25 mouse cellular contexts compared by ENCODE assay signal in the genomic region with DNA sequence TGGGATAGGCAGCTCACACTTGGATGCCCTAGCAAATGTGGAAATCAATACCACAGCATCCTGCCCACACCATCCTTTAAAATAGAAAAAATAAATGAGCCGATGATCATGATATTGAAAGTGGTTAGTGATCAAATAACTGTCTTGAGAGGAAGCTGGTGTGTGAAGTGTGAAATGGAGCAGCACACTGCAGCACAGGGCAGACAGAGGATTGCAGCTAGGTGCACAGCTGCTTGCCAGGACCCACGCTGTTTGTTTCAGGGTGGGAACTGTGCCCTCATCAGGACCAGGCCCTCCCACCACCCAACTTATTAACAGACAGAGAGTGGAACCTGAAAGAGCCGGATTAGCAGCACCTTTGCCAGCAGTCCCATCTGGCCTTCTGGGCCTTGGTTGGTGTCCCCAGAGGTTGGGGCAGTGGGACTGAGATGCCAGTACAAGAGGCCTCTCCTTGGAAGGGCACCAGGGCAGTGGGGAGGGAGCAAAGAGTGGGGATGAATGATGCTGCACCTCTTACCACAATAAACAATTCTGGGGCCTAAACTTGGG.
DNase-seq lines count a peak whose midpoint lies in the region; ATAC-seq lines count a peak whose summit lies in the region.
"Had no signal": no experiment of that assay in that cellular context is flagged by ENCODE, and none has a peak within 500 bp of the region (broad histone marks: within the 10 kb centered on the region; RNA-seq: fewer than 3 reads in every experiment).

No protein-coding gene starts in this region.

- no peaks in the 10 kb centered on the region for H3K27me3 ChIP-seq in megakaryocyte, embryonic 14.5 days (replicated peaks)
- no peaks in the 10 kb centered on the region for H3K27me3 ChIP-seq in neural tube, embryonic 11.5 days (ENCODE audit: control insufficient read depth, insufficient read depth, low read length)
- H3K27me3 ChIP-seq in neural tube, embryonic 15.5 days (replicated peaks), result peaks cover 7% of the 10 kb centered on the region; the same call in 1 of the 2 replicates
- peaks cover 3% of the 10 kb centered on the region; the same call in 1 of the 2 replicates for H3K27me3 ChIP-seq in hindbrain, embryonic 15.5 days
- H3K27me3 ChIP-seq: heart, embryonic 12.5 days; limb, embryonic 12.5 days; liver, embryonic 15.5 days had no signal

- H3K9me3 ChIP-seq in megakaryocyte, embryonic 14.5 days, result peaks cover 10% of the 10 kb centered on the region
- H3K9me3 ChIP-seq in neural tube, embryonic 11.5 days (ENCODE audit: control insufficient read depth, low read length), result no peaks in the 10 kb centered on the region
- H3K9me3 ChIP-seq in neural tube, embryonic 15.5 days (replicated peaks), result no peaks in the 10 kb centered on the region
- H3K9me3 ChIP-seq in hindbrain, embryonic 15.5 days, result no peaks in the 10 kb centered on the region
- H3K9me3 ChIP-seq: limb, embryonic 12.5 days; liver, embryonic 15.5 days had no signal

- no peak for DNase-seq in neural tube, embryonic 11.5 days (ENCODE audit: low spot score)
- DNase-seq in layer of hippocampus, adult 9-11 months, result no peak
- DNase-seq in layer of hippocampus, adult 8-10 months (ENCODE audit: low spot score in 2 of 2), result no peak
- DNase-seq: adrenal gland, postnatal 25 days; cerebellum, adult 18-20 months; gastrocnemius, adult 2 months; heart, adult 2 months; heart, postnatal 4 days; kidney, adult 18-20 months; kidney, postnatal 36 days; lung, embryonic 14.5 days; lung, postnatal 14 days; right cerebral cortex, adult 18-20 months; spleen, adult 18-20 months; thymus, postnatal 14 days had no signal

- WGBS in neural tube, embryonic 11.5 days, result 85% methylated on average over 3 of the region's 3 CpGs
- 84% methylated on average over 3 of the region's 3 CpGs for WGBS in neural tube, embryonic 15.5 days
- WGBS in hindbrain, embryonic 15.5 days, result 78% methylated on average over 3 of the region's 3 CpGs

- H3K27ac ChIP-seq in neural tube, embryonic 11.5 days (ENCODE audit: low read depth, low read length), result no peak overlapping the region
- no peak overlapping the region for H3K27ac ChIP-seq in neural tube, embryonic 15.5 days (replicated peaks)
- H3K27ac ChIP-seq in hindbrain, embryonic 15.5 days (replicated peaks), result no peak overlapping the region
- H3K27ac ChIP-seq: gastrocnemius, adult 2 months; heart, adult 2 months; limb, embryonic 12.5 days; liver, embryonic 15.5 days had no signal

- H3K36me3 ChIP-seq in megakaryocyte, embryonic 14.5 days (replicated peaks; ENCODE audit: low read length), result no peaks in the 10 kb centered on the region
- no peaks in the 10 kb centered on the region for H3K36me3 ChIP-seq in neural tube, embryonic 11.5 days (ENCODE audit: control insufficient read depth, insufficient read depth, low read length)
- no peaks in the 10 kb centered on the region for H3K36me3 ChIP-seq in neural tube, embryonic 15.5 days
- no peaks in the 10 kb centered on the region for H3K36me3 ChIP-seq in hindbrain, embryonic 15.5 days
- H3K36me3 ChIP-seq: heart, embryonic 12.5 days; limb, embryonic 12.5 days; liver, embryonic 15.5 days had no signal

- H3K4me2 ChIP-seq in neural tube, embryonic 11.5 days (ENCODE audit: low read depth), result no peak overlapping the region
- H3K4me2 ChIP-seq in neural tube, embryonic 15.5 days, result no peak overlapping the region
- no peak overlapping the region for H3K4me2 ChIP-seq in hindbrain, embryonic 15.5 days
- H3K4me2 ChIP-seq: heart, embryonic 12.5 days; limb, embryonic 12.5 days; liver, embryonic 15.5 days; lung, embryonic 14.5 days had no signal

- H3K4me3 ChIP-seq in megakaryocyte, embryonic 14.5 days (replicated peaks), result peak overlapping the region; percentile 16
- no peak overlapping the region for H3K4me3 ChIP-seq in neural tube, embryonic 11.5 days (ENCODE audit: low read depth, low read length)
- no peak overlapping the region for H3K4me3 ChIP-seq in neural tube, embryonic 15.5 days (replicated peaks)
- no peak overlapping the region for H3K4me3 ChIP-seq in hindbrain, embryonic 15.5 days
- H3K4me3 ChIP-seq: erythroblast, embryonic 14.5 days; gastrocnemius, adult 2 months; heart, adult 2 months; heart, embryonic 12.5 days; limb, embryonic 12.5 days; liver, embryonic 15.5 days had no signal

- no peaks in the 10 kb centered on the region for H3K4me1 ChIP-seq in megakaryocyte, embryonic 14.5 days
- H3K4me1 ChIP-seq in neural tube, embryonic 11.5 days (ENCODE audit: control insufficient read depth, insufficient read depth, low read length), result no peaks in the 10 kb centered on the region
- H3K4me1 ChIP-seq in neural tube, embryonic 15.5 days, result no peaks in the 10 kb centered on the region
- H3K4me1 ChIP-seq in hindbrain, embryonic 15.5 days (replicated peaks), result no peaks in the 10 kb centered on the region
- H3K4me1 ChIP-seq: heart, embryonic 12.5 days; liver, embryonic 15.5 days had no signal

- no peak for ATAC-seq in megakaryocyte, adult 5-6 weeks (ENCODE audit: poor library complexity, severe bottlenecking)
- 0 out of 2 replicates have a peak, but pooled peaks have one; percentile 36 for ATAC-seq in neural tube, embryonic 11.5 days (ENCODE audit: insufficient read depth, low FRiP score, low TSS enrichment)
- ATAC-seq in neural tube, embryonic 15.5 days (ENCODE audit: low FRiP score), result no peak
- peak; percentile 66; the same call in 1 of the 2 replicates for ATAC-seq in hindbrain, embryonic 15.5 days (ENCODE audit: low FRiP score, low read depth)
- ATAC-seq: CD4-positive, CD25-positive, alpha-beta regulatory T cell, adult 4 months; forebrain, embryonic 16.5 days had no signal

- no peak overlapping the region for H3K9ac ChIP-seq in neural tube, embryonic 11.5 days (ENCODE audit: low read length)
- no peak overlapping the region for H3K9ac ChIP-seq in neural tube, embryonic 15.5 days (replicated peaks)
- H3K9ac ChIP-seq in hindbrain, embryonic 15.5 days, result no peak overlapping the region
- H3K9ac ChIP-seq: heart, embryonic 12.5 days; limb, embryonic 12.5 days; liver, embryonic 15.5 days; lung, embryonic 14.5 days had no signal

Comparison
In these comparisons a context has a peak if more than half of its experiments do, and no peak if none do; other contexts are left out.
1. ATAC-seq: peak in neural tube, embryonic 11.5 days (single experiment) and hindbrain, embryonic 15.5 days (single experiment); none in megakaryocyte, adult 5-6 weeks (single experiment) and neural tube, embryonic 15.5 days (single experiment).